Mouse (Mus musculus): Measurements from ENCODE around the gene Atp7a. TPM values are rescaled to one million over a fixed set of nuclear protein-coding genes. Genes with fewer than 3 reads are reported as not detected.
"Not testable (repeated sequence)": the region's sequence is repeated elsewhere in the genome, so short reads cannot be mapped to it uniquely, and the experiment has no call there.

Gene Atp7a
- polyA plus RNA-seq, 1 experiment from 2014 or later = 34.6 TPM

DNA sequence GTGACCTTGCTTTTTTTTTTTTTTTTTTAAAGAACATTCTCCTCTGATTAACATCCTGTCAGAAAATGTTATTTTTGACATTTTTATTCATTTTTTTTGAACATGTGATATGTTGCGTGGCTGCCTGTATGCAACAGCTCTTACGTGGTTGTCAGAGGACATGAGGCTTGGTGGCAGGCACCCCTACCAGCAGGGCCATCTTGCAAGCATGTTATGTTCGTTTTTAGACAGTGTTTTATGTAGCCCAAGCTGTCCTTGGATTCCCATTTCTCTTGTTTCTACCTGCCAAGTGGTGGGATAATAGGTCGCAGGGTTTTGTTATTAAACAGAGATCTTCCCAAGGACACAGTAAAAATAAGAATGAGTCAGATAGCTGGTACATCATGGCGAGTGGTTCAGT is 3.1 kb downstream of the Atp7a start:
- Histone ChIP-seq H3K27ac (no peak overlapping the region), H3K27me3 (ENCODE audit: low read depth, poor library complexity, severe bottlenecking) (peaks cover 23% of the 10 kb centered on the region), H3K4me1 (0 out of 2 replicates have a peak, but pooled peaks cover 5% of the 10 kb centered on the region), H3K36me3 (no peaks in the 10 kb centered on the region), H3K9me3 (replicated peaks) (no peaks in the 10 kb centered on the region), H3K4me3 (no peak overlapping the region)
- 80% methylated on average over 5 of the region's 5 CpGs for WGBS
- no peak for DNase-seq (ENCODE audit: low spot score)

DNA sequence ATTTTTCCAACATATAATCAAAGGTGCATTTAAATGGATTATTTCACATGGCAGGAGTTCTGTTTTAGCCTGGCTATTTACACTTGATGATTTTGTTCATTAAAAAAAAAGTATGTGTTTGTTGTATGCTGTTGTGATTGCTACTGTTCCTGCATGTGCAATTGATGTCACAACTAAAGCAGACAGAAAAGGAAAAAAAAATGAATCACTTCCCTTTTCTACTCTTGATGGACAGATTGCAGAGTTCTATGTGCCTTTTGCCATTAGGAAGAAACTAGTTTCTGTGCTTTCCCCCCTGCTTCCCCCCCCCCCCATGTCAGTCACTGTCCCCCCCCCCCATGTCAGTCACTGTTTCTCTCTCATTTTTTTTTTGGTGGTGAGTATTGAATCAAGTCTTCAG is 4.0 kb downstream of the Atp7a start:
- Histone ChIP-seq H3K36me3 (no peaks in the 10 kb centered on the region), H3K9me3 (replicated peaks) (no peaks in the 10 kb centered on the region), H3K4me1 (0 out of 2 replicates have a peak, but pooled peaks cover 2% of the 10 kb centered on the region), H3K27me3 (ENCODE audit: low read depth, poor library complexity, severe bottlenecking) (peaks cover 27% of the 10 kb centered on the region), H3K4me3 (no peak overlapping the region), H3K27ac (no peak overlapping the region)
- no peak for DNase-seq (ENCODE audit: low spot score)

DNA sequence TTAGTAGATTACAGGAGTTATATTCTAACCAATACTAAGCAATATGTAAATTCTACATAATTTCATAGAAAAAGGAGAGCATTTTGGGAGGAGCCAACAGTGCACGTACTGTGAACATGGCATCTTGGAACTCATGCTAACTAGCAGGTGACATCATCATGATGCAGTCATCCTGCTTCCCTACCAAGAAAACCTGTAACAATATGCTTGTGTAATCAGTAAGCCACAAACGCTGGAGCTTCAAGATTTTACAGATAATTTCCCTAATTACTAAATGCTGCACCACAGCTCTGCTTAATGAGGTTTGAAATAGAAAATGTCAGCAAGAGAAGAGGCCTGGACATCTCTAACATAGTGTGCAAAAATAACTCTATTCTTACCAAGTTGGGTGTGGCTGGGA is 8.7 kb downstream of the Atp7a start:
- DNase-seq (ENCODE audit: low spot score) = no peak
- Histone ChIP-seq H3K9me3 (replicated peaks) (no peaks in the 10 kb centered on the region), H3K27ac (no peak overlapping the region), H3K4me3 (no peak overlapping the region), H3K36me3 (no peaks in the 10 kb centered on the region), H3K27me3 (ENCODE audit: low read depth, poor library complexity, severe bottlenecking) (peaks cover 48% of the 10 kb centered on the region), H3K4me1 (no peaks in the 10 kb centered on the region)
- 77% methylated on average over 2 of the region's 2 CpGs for WGBS

DNA sequence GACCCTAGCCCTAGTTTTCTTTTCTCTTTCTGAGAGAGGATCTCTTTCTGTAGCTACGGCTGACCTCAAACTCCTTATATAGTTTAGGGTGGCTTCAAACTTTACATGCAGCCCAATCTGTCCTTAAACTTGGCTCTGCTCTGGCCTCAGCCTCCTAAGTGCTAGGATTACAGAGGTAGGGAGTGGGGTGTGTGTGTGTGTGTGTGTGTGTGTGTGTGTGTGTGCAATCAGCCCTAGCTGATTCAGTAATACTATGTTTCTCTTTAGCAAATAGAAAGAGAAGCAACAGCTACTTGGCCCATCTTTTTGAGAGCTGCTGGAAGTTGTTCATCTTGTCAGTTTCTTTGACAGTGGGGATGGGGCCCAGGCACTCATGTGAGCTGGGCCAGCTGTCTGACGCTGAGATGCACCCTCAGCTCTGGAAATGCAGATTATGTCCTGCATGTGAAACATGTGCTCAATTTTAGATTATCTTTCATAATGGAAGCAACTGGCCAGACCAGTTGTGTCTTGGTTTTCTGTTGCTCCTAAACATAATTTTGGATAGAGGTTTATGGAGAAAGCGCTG is 10.2 kb downstream of the Atp7a start:
- Histone ChIP-seq H3K4me3 (no peak overlapping the region), H3K4me1 (no peaks in the 10 kb centered on the region), H3K9me3 (replicated peaks) (no peaks in the 10 kb centered on the region), H3K27ac (no peak overlapping the region), H3K36me3 (no peaks in the 10 kb centered on the region), H3K27me3 (ENCODE audit: low read depth, poor library complexity, severe bottlenecking) (peaks cover 48% of the 10 kb centered on the region)
- WGBS = 86% methylated on average over 3 of the region's 3 CpGs
- DNase-seq (ENCODE audit: low spot score) = no peak

DNA sequence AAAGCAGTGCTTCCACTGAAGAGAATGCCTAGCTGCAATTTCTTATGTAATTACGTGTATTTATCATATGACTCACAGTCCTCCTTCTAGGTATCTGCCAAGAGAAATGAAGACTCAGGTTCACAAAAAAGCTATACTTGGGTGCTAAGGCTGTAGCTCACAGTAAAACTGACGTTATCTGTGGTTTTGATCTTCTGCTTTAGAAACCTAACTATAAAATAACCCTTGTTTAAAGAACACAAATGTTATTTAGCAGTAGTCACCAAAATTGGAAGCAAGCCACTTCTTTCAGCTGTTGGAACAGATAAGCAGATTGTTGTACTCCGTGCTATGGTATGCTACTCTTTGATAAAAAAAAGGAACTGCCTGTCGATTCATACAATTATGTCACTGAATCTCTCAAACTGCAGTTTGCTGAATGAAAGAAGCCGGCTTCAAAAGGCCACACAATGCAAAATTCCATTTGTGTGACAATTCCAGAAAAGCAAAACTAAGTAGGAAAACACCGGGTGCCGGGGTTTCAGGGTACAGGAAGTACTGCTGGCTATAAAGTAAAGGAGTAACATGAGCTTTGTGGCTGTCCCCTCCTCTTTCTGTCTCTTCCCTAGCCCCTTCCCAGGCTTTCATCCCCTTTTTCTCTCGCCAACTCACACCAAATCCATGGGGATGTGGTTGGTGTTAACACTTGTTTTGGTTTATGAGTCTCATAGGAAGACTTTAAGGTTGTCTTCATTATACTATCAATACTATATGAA is 17.0 kb downstream of the Atp7a start:
- no peaks in the 10 kb centered on the region for H3K9me3 ChIP-seq (replicated peaks)
- no peak overlapping the region for H3K4me3 ChIP-seq
- H3K27ac ChIP-seq = no peak overlapping the region
- DNase-seq (ENCODE audit: low spot score) = no peak
- 46% methylated on average over 8 of the region's 8 CpGs for WGBS
- H3K4me1 ChIP-seq = peaks cover 38% of the 10 kb centered on the region
- no peaks in the 10 kb centered on the region for H3K36me3 ChIP-seq
- H3K27me3 ChIP-seq (ENCODE audit: low read depth, poor library complexity, severe bottlenecking) = peaks cover 69% of the 10 kb centered on the region

DNA sequence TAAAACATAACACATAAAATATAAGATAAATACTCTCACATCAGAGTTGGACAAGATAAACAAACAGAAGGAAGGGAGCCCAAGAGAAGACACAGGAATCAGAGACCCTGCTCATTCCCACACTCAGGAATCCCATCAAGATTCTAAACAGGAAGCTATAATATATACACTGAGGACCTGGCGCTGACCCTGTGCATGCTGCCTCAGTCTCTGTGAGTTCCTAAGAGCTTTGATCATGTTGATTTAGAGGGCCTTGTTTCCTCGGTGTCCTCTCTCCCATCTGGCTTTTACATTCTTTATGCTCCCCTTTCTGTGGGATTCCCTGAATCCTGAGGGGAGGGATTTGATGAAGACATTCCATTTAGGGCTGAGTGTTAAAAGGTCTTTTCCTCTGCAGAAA is 18.4 kb downstream of the Atp7a start:
- no peak overlapping the region for H3K4me3 ChIP-seq
- H3K36me3 ChIP-seq = no peaks in the 10 kb centered on the region
- no peak for DNase-seq (ENCODE audit: low spot score)
- WGBS = 9% methylated on average over 2 of the region's 2 CpGs
- no peak overlapping the region for H3K27ac ChIP-seq
- H3K9me3 ChIP-seq (replicated peaks) = no peaks in the 10 kb centered on the region
- H3K27me3 ChIP-seq (ENCODE audit: low read depth, poor library complexity, severe bottlenecking) = peaks cover 55% of the 10 kb centered on the region
- H3K4me1 ChIP-seq = peaks cover 38% of the 10 kb centered on the region

DNA sequence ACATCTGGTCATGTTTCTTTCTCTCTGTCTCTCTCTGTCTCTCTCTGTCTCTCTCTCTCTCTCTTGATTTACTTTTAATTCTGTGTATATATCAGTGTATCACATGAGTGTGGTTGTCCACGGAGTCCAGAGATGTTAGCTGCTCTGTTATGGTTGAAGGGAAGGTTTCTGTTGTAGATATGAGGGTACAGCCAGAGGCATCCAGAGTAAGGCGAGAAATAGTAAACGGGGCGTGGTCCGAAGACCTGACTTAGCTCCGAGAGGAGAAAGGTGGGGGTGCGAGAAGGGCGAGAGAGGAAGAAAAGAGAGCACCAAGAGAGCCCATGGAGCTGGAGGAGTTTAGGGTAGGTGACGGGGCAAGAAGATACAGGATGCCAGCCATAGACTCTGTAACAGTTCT is 18.9 kb downstream of the Atp7a start:
- H3K27me3 ChIP-seq (ENCODE audit: low read depth, poor library complexity, severe bottlenecking) = peaks cover 50% of the 10 kb centered on the region
- H3K4me3 ChIP-seq = no peak overlapping the region
- H3K27ac ChIP-seq = no peak overlapping the region
- H3K9me3 ChIP-seq (replicated peaks) = no peaks in the 10 kb centered on the region
- WGBS = 46% methylated on average over 9 of the region's 9 CpGs
- no peak for DNase-seq (ENCODE audit: low spot score)
- H3K4me1 ChIP-seq = peaks cover 38% of the 10 kb centered on the region
- no peaks in the 10 kb centered on the region for H3K36me3 ChIP-seq

DNA sequence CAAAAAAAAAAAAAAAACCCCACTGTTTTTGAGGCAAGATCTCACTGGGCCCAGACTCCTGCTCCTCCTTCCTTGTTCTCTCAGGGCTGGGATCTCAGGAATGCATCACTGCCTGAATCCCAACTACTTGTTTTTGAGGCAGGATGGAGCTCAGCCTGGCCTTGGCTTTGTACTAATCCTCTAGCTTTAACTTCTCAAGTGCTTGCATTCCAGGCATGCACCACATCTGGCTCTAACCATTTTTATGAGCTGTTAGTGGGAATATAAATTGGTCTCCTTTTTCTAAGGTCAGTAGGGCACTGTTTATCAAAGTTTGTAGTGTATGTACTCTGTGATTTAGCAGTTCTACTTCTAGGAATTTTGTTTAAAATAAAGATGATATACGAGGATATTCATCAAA is 21.1 kb downstream of the Atp7a start:
- Histone ChIP-seq H3K4me3 (no peak overlapping the region), H3K27me3 (ENCODE audit: low read depth, poor library complexity, severe bottlenecking) (peaks cover 50% of the 10 kb centered on the region), H3K36me3 (peaks cover 3% of the 10 kb centered on the region; the same call in 1 of the 2 replicates), H3K27ac (peak overlapping the region; percentile 72), H3K9me3 (replicated peaks) (no peaks in the 10 kb centered on the region), H3K4me1 (peaks cover 38% of the 10 kb centered on the region)
- peak; percentile 37 for DNase-seq (ENCODE audit: low spot score)
- 49% methylated on average over 1 of the region's 1 CpGs for WGBS

DNA sequence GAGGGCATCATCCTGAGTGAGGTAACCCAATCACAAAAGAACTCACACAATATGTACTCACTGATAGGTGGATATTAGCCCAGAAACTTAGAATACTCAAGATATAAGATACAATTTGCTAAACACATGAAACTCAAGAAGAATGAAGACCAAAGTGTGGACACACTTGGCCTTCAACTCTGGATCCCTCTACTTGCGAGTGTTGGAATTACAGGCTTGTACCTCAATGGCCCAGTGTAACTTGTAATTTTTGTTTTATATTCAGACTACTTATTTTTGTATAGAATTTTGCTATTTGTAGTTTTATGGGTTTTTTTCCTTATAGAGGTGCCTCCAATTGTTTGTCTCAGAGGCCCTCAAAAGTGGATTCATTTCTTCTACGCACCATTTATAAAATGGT is 50.8 kb downstream of the Atp7a start:
- 93% methylated on average over 2 of the region's 2 CpGs for WGBS

DNA sequence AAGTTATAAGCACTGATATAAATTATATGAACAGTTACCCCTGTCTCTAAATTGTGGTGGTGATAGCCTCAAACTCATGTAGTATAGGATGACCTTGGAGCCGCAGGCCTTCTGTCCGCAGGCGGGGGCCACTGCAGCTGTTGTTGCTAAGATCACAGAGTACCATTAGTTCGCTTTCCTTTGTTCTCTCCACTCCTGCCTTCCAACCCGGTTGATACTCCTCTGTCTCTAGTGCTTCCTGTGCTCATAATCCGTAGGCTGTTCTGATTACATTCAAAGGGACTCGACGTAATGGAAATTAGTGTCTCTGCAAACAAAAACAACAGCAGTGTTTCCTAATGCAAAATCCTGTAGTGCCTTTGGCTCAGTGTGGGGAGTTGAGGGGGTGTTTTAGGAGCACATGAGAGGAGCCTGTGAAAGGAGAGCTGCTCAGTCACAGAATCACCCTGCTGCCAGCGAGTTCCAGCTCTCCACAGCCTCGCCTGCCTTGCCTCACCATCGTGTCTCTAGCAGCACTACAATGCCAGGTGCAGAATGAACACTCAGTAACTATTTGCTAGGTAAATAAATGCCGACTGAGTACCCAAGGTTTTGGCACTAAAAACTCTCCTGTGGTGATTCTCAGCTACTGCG is 53.9 kb downstream of the Atp7a start:
- Histone ChIP-seq H3K27ac (peak overlapping the region; percentile 73), H3K27me3 (ENCODE audit: low read depth, poor library complexity, severe bottlenecking) (peaks cover 38% of the 10 kb centered on the region), H3K9me3 (replicated peaks) (no peaks in the 10 kb centered on the region), H3K4me3 (no peak overlapping the region), H3K36me3 (peaks cover 11% of the 10 kb centered on the region), H3K4me1 (peaks cover 5% of the 10 kb centered on the region; the same call in 1 of the 2 replicates)
- WGBS = 44% methylated on average over 13 of the region's 13 CpGs
- DNase-seq (ENCODE audit: low spot score) = no peak

More for the DNA sequence above, 50.8 kb downstream of the Atp7a start:
- DNase-seq (ENCODE audit: low spot score); H3K36me3 ChIP-seq; H3K27ac ChIP-seq; H3K4me1 ChIP-seq; H3K4me3 ChIP-seq; H3K9me3 ChIP-seq (replicated peaks): not testable (repeated sequence)
- peaks cover 45% of the 10 kb centered on the region for H3K27me3 ChIP-seq (ENCODE audit: low read depth, poor library complexity, severe bottlenecking)

DNA sequence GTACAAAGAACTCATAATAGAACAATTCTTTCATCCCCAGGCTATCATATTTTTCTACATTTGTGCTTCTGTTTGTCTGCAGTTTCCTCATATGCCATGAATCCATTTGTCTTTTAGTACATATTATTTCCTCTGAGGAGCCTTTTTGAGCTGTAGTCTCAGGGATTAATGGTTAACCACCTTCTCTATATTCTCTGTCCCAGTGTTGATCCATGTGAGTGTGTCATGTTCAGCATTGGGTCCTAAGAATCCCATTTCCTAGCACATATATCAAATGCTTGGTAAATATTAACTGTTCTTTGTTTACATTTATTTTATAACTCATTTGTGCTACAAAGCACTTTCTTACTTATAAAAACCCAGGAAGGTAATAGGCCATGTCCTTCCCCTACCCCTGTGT is 55.4 kb downstream of the Atp7a start:
- DNase-seq (ENCODE audit: low spot score) = no peak
- Histone ChIP-seq H3K4me3 (no peak overlapping the region), H3K4me1 (peaks cover 5% of the 10 kb centered on the region; the same call in 1 of the 2 replicates), H3K36me3 (peaks cover 21% of the 10 kb centered on the region), H3K27ac (no peak overlapping the region), H3K27me3 (ENCODE audit: low read depth, poor library complexity, severe bottlenecking) (peaks cover 45% of the 10 kb centered on the region), H3K9me3 (replicated peaks) (no peaks in the 10 kb centered on the region)

DNA sequence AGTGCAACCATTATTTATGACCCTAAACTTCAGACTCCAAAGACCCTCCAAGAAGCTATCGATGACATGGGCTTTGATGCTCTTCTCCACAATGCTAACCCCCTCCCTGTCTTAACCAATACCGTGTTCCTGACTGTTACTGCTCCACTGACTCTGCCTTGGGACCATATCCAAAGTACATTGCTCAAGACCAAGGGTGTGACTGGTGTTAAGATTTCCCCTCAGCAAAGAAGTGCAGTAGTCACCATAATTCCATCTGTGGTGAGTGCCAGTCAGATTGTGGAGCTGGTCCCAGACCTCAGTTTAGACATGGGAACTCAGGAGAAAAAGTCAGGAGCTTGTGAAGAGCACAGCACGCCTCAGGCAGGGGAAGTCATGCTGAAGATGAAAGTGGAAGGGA is 58.1 kb downstream of the Atp7a start:
- H3K4me1 ChIP-seq = peaks cover 5% of the 10 kb centered on the region; the same call in 1 of the 2 replicates
- no peak for DNase-seq (ENCODE audit: low spot score)
- WGBS = 85% methylated on average over 3 of the region's 3 CpGs

DNA sequence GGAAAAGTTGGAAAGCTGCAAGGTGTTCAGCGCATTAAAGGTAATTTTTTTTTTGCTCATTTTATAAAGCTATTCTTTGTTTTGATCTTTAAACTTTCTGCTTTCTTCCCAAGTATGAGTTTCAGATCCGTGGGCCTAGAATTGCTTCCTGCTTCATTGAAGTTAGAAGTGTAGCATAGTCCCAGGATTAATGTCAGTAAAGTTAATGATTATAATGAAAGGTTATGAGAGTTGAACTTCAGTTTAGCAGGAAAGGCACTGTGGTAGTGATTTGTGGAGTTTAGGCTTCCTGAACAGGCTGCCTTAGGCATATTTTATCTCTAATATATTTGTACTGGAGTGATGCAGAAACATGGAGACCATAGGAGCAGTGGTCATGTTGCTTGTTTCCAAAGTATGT is 58.5 kb downstream of the Atp7a start:
- H3K27ac ChIP-seq = no peak overlapping the region
- H3K27me3 ChIP-seq (ENCODE audit: low read depth, poor library complexity, severe bottlenecking) = peaks cover 52% of the 10 kb centered on the region
- H3K9me3 ChIP-seq (replicated peaks) = no peaks in the 10 kb centered on the region
- no peak overlapping the region for H3K4me3 ChIP-seq
- no peak for DNase-seq (ENCODE audit: low spot score)
- H3K36me3 ChIP-seq = peaks cover 12% of the 10 kb centered on the region
- 96% methylated on average over 2 of the region's 2 CpGs for WGBS
- peaks cover 5% of the 10 kb centered on the region; the same call in 1 of the 2 replicates for H3K4me1 ChIP-seq

More for the DNA sequence above, 58.1 kb downstream of the Atp7a start:
- Histone ChIP-seq H3K4me3 (no peak overlapping the region), H3K9me3 (replicated peaks) (no peaks in the 10 kb centered on the region), H3K36me3 (peaks cover 12% of the 10 kb centered on the region), H3K27me3 (ENCODE audit: low read depth, poor library complexity, severe bottlenecking) (peaks cover 54% of the 10 kb centered on the region), H3K27ac (no peak overlapping the region)

Measured in limb, embryonic 10.5 days (tissue).